Mouse (Mus musculus): ENCODE data around the gene AU022751. TPM values are rescaled to one million over a fixed set of nuclear protein-coding genes. Genes with fewer than 3 reads are reported as not detected.
"Not testable (repeated sequence)": the region's sequence is repeated elsewhere in the genome, so short reads cannot be mapped to it uniquely, and the experiment has no call there.

The AU022751 gene
- not detected in 2 replicates for polyA plus RNA-seq (2015; fragmentation: Nextera tagmentation; extraction: Ambion mirVana)

GRCm38 (mm10) chrX:6082954-6083680 is at the start of gene AU022751:
AU022751 (minus strand) TSS chrX:6083419.
- Histone ChIP-seq H3K27me3 (replicated peaks) (no peaks in the 10 kb centered on the region), H3K36me3 (no peaks in the 10 kb centered on the region), H3K4me2 (no peak within 1 kb of the TSS), H3K4me1 (no peaks in the 10 kb centered on the region), H3K27ac (replicated peaks) (no peak within 1 kb of the TSS), H3K4me3 (replicated peaks) (no peak within 1 kb of the TSS), H3K9me3 (replicated peaks) (peaks cover 11% of the 10 kb centered on the region; the same call in 1 of the 2 replicates), H3K9ac (replicated peaks) (no peak within 1 kb of the TSS)
- WGBS = 92% methylated on average over 38 of the region's 39 CpGs
- no peak for ATAC-seq (ENCODE audit: low FRiP score)

GRCm38 (mm10) chrX:6091996-6092757 is 9.0 kb upstream of the AU022751 start:
- peak overlapping the region; percentile 84 for H3K27ac ChIP-seq (replicated peaks)
- H3K27me3 ChIP-seq (replicated peaks) = no peaks in the 10 kb centered on the region
- peak; percentile 96 for ATAC-seq (ENCODE audit: low FRiP score)
- peak overlapping the region; percentile 50 for H3K4me3 ChIP-seq (replicated peaks)
- no peaks in the 10 kb centered on the region for H3K36me3 ChIP-seq
- H3K9ac ChIP-seq (replicated peaks) = peak overlapping the region; percentile 53
- WGBS = 15% methylated on average over 30 of the region's 30 CpGs
- no peaks in the 10 kb centered on the region for H3K9me3 ChIP-seq (replicated peaks)
- H3K4me2 ChIP-seq = peak overlapping the region; percentile 59
- no peaks in the 10 kb centered on the region for H3K4me1 ChIP-seq

- Histone ChIP-seq H3K4me2 (peak overlapping the region; percentile 59), H3K4me3 (replicated peaks) (peak overlapping the region; percentile 50), H3K9me3 (replicated peaks) (no peaks in the 10 kb centered on the region), H3K9ac (replicated peaks) (peak overlapping the region; percentile 53), H3K36me3 (no peaks in the 10 kb centered on the region), H3K4me1 (no peaks in the 10 kb centered on the region), H3K27me3 (replicated peaks) (no peaks in the 10 kb centered on the region), H3K27ac (replicated peaks) (peak overlapping the region; percentile 84)
- WGBS = 22% methylated on average over 12 of the region's 12 CpGs
- peak; percentile 89 for ATAC-seq (ENCODE audit: low FRiP score)
These were observed 8.3 kb upstream of the AU022751 start for GRCm38 (mm10) chrX:6091547-6091946.

GRCm38 (mm10) chrX:6061563-6061962 is 21.7 kb downstream of the AU022751 start:
- Histone ChIP-seq H3K9ac (replicated peaks) (no peak overlapping the region), H3K4me2 (no peak overlapping the region), H3K27ac (replicated peaks) (no peak overlapping the region), H3K27me3 (replicated peaks) (no peaks in the 10 kb centered on the region), H3K4me1 (no peaks in the 10 kb centered on the region), H3K9me3 (replicated peaks) (no peaks in the 10 kb centered on the region), H3K4me3 (replicated peaks) (no peak overlapping the region), H3K36me3 (no peaks in the 10 kb centered on the region)
- ATAC-seq (ENCODE audit: low FRiP score) = no peak
- 90% methylated on average over 1 of the region's 1 CpGs for WGBS

- not testable (repeated sequence) for H3K36me3 ChIP-seq; H3K9ac ChIP-seq (replicated peaks); H3K27me3 ChIP-seq (replicated peaks); H3K9me3 ChIP-seq (replicated peaks); H3K4me1 ChIP-seq
- peak overlapping the region; percentile 74 for H3K27ac ChIP-seq (replicated peaks)
- H3K4me2 ChIP-seq = peak overlapping the region; percentile 51
- peak overlapping the region; percentile 38 for H3K4me3 ChIP-seq (replicated peaks)
- peak; percentile 73 for ATAC-seq (ENCODE audit: low FRiP score)
- 24% methylated on average over 14 of the region's 60 CpGs for WGBS
These were observed 35.1 kb downstream of the AU022751 start for GRCm38 (mm10) chrX:6047936-6048614.

- WGBS = 5% methylated on average over 8 of the region's 121 CpGs
- H3K9me3 ChIP-seq (replicated peaks); H3K36me3 ChIP-seq; H3K27me3 ChIP-seq (replicated peaks); H3K4me1 ChIP-seq; H3K9ac ChIP-seq (replicated peaks): not testable (repeated sequence)
- H3K4me2 ChIP-seq = peak within 1 kb of the TSS; percentile 51
- peak; percentile 92 for ATAC-seq (ENCODE audit: low FRiP score)
- H3K4me3 ChIP-seq (replicated peaks) = peak within 1 kb of the TSS; percentile 38
- H3K27ac ChIP-seq (replicated peaks) = peak within 1 kb of the TSS; percentile 74
These were observed 35.9 kb downstream of the AU022751 start, which contains the start of gene Nudt11 for GRCm38 (mm10) chrX:6047066-6047935. Nudt11 (plus strand) TSS chrX:6047453.

Small RNA genes within 50 kb of the gene (microRNA-seq; reads per million reads assigned to microRNA genes)
- not detected for gene Gm27360

Other genes starting within 250 kb of the AU022751 start
- gene Nudt11, start 36.0 kb downstream of the AU022751 start, polyA plus RNA-seq (2015; fragmentation: Nextera tagmentation; extraction: Ambion mirVana) = 17.5 and 21.5 TPM in 2 replicates
- gene Nudt10, start 89.6 kb upstream of the AU022751 start, polyA plus RNA-seq (2015; fragmentation: Nextera tagmentation; extraction: Ambion mirVana) = 42.9 and 55.9 TPM in 2 replicates
- gene Bmp15, start 237.3 kb upstream of the AU022751 start, polyA plus RNA-seq (2015; fragmentation: Nextera tagmentation; extraction: Ambion mirVana) = 0.05 and 0.09 TPM in 2 replicates